Mouse (Mus musculus) embryonic fibroblast, embryonic 13.5 days (primary cell): Measurements from ENCODE around the gene Tapbp.

Experiments
- CTCF ChIP-seq: IDR thresholded peaks from 2 replicates; pipeline ENCODE4 v1.5.1; 2011; ENCODE audit warnings: mild to moderate bottlenecking, control low read depth, low read length, moderate library complexity, borderline replicate concordance; ENCODE audit not compliant: insufficient read depth
- POLR2A ChIP-seq: IDR thresholded peaks from 2 replicates; pipeline ENCODE4 v1.6.1; 2011; ENCODE audit warnings: low read depth, mild to moderate bottlenecking, control low read depth, low read length, moderate library complexity

DNA sequence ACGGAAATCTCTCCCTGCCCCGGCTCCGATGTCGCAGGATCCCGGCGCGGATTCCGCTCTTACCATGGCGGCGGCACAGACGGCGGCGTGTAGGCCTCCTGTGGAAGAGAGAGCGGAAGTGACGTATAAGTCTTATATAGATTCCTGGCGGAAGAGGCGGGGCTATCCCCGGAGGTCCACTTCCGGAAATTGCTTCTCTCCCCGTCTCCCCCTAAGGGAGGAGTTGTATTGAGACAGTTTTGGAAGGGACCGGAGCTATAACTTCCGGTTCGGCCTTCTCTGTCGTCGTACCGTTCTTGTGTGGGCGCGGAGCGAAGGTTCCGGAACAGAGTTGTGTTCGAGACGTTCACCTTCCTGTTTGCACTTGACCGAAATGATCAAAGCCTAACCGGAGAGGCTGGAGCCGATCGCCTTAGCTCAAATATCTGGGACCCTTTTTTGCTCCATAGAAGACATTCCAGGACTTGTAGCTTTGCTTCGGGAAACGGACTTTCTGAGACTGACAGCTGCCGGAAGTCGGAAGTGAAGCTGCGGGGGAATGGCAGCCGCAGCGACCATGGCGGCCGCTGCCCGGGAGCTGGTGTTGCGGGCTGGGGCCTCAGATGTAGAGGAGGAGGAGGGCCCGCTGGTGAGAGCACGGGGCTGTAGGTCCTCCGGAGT lies 40.0 kb downstream of the Tapbp start, which contains the start of the genes Vps52 and Rps18:
- TF ChIP-seq CTCF (no peak), POLR2A (peak; percentile 97)
